Mouse (Mus musculus) heart, postnatal 10 days (tissue): Measurements from ENCODE around the gene Eri3. TPM values are rescaled to one million over a fixed set of nuclear protein-coding genes. Genes with fewer than 3 reads are reported as not detected.

Experiments used
- DNase-seq, 2 experiments: peaks; one replicate each; pipeline ENCODE4 v3.0.0; 2021
- intact Hi-C: fragments of 180-260 bp; cut with DNase I; formaldehyde crosslinking; loops from one replicate; pipeline ENCODE4 v1.15.1; 2025
- total RNA-seq, 2 experiments: library from RNA; stranded (reverse); gene quantifications; 2 replicates each; pipeline ENCODE4 v1.2.3; 2021

The Eri3 gene
- total RNA-seq, 2 experiments from 2014 or later = 75.4 to 92.8 TPM

DNA sequence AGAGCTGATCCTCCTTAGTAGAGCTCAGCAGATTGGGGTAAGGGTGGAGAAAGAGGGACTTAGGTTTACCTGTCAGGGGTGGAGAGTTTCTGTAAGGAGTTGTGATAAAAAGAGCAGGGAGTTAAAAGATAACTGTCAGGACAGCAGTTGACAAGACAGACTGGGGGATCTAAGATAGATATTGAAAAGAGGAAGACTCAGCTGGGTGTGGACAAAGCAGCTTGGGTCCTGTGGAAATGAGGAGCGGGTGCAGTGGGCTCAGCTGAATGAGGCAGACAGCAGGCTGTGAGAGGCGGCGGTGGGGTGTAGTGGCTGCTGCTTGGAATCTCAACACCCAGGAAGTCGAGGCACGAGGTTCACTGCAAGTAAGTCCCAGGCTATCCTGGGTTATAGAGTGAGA is 72.1 kb downstream of the Eri3 start:
- no peak for DNase-seq
- intact Hi-C loops = no loop called here

GRCm38 (mm10) chr4:117623025-117623424 is 72.9 kb downstream of the Eri3 start:
- no peak for DNase-seq
- intact Hi-C loops = no loop called here

DNA sequence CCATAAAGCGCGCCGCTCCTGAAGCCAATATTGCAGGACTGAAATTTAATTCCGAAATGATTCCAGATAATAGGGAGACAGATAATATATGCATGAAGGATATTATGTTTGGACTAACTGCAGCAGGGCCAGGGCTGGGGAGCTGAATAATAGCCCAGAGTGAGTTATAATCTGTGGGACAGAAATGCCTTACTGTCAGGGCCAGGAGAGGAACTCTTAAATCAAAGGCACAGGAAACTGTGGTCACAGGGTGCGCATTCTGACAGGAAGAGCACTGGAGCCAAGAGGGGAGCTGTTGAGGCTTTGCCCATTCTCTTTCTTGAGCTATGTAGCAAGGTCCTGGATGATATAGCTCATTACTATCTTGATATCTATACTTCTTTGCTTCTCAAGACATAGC is 74.5 kb downstream of the Eri3 start:
- intact Hi-C loops = no loop called here
- DNase-seq = no peak

DNA sequence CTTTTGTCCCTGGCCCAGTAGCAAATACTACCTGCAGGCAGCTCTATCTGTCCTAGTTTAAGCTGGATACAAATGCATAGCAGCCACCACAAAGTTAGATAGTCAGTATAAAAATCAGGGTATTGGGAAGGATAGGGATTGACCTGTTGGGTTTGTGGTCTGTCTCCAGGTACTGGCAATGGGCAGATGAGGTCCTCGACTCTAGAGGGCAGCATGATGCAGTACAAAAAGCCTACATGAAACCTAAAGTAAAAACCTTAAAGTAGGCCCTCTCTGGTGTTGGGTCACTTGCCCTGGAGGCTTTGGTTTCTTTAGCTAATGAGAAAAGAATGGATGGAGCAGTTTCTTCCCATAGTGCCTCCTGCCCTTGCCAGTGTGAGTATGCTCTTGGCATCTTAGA is 78.3 kb downstream of the Eri3 start:
- intact Hi-C loops = no loop called here
- DNase-seq = no peak

DNA sequence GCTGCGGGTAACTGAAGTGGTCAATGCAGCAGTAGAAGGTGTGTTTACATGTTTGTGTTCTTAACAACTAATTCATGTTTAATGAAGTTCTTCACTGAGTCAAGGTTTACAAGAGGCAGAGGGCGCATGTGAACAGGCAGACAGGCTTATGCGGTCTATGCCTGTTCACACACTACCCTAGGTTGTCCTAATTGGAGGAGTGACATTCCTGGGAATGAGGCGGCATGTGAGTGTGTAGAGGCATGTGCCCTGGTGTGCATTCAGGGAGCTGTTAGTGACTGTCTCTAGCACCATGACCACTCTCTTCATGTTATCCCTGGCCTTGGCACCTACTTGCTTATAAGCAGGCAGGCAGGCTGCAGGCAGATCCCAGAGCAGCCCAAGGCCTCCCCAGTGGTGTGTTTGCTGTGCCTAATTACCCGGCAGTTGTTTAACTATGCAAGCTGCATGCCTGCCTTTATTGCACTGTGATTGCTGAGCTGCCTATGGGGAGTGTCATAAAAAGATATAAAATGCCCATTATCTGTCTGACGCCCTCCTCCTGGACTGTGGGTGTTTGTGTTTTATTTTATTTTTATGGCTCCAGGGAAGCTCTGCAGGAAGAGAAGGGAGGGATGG is 80.0 kb downstream of the Eri3 start:
- intact Hi-C loops = no loop called here
- DNase-seq = no peak

DNA sequence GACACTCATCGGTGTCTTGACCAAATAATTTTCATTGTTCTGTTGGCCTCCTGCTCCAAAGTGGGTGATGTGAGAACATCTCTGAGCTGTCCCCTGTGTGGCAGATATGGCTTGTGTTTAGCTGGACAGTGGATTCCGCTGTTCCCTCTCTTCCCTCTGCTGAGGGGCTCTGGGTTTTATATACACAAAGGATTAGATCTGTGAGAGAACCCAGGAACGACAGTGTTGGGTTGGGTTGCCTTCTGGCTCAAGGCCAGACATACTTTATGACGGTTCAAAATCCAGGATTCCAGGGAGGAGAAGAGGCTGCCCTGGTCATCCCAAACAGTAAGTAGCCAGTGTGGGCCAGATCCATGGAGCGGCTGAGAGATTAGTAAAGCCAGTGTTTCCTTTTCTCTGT is 83.4 kb downstream of the Eri3 start:
- DNase-seq = no peak
- intact Hi-C loops = no loop called here

GRCm38 (mm10) chr4:117634642-117635041 is 84.5 kb downstream of the Eri3 start:
- DNase-seq = no peak
- intact Hi-C loops = no loop called here

GRCm38 (mm10) chr4:117636152-117636551 is 86.0 kb downstream of the Eri3 start:
- DNase-seq = no peak
- intact Hi-C loops = no loop called here

GRCm38 (mm10) chr4:117636891-117637613 is 86.9 kb downstream of the Eri3 start:
- intact Hi-C loops = no loop called here
- DNase-seq = no peak

DNA sequence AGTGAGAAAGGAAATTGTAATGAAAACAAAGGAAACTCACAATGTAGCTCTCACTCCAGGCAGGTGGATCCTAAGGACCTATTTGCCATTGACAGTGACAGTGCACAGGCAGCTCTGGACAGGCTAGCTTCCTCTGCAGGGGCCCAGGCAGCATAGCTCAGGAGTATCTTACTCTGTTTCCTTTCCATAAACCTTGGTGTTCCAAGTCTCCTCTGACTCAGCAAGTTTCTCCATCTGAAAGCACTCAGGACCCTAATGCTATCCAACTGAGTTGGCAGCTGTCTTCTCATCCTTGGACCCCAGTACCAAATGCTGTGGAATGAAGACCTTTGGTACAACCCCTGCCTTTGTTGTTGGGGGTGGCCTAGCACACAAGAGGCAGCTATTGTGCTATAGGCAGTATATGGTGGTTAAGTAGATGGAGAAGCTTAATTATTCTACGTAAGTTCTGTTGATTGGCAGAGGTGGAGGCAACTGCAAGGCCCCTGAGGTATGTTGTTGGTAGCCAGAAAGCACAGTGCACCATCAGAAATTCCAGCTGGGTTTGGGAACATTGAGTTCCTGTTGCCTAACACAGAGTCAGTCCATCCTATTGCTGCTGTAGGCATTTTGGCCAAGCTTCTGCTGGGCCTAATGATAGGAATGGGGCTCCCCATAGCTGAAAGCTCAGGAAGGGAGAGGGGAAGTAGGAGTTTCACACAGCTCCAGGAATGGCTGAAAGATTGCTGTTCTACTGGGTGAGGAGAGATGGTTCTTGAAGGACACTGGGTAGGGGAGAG is 90.9 kb downstream of the Eri3 start:
- DNase-seq = no peak
- intact Hi-C loops = no loop called here

GRCm38 (mm10) chr4:117641804-117642203 is 91.6 kb downstream of the Eri3 start:
- intact Hi-C loops = no loop called here
- no peak for DNase-seq

DNA sequence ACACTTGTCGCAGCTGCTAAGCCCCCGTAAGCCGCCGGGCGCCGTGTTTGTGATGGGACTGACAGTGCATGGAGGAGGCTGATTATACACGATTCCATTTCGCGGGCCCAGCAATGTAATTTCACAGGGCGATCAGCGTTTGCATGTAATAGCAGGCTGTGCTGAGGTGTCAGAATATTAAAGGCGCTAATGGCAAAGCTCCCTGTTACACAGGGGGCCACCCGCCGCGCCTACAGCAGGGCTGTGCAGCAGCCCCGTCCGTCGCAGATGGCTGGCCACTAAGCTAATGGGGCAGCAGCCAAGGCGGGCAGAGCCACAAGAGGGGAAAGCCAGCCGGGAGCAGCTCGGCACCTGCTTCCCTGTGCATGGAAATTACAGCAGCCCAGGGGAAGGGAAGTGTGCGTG is 94.9 kb downstream of the Eri3 start:
- intact Hi-C loops = no loop called here
- DNase-seq = no peak

- DNase-seq = no peak
- intact Hi-C loops = no loop called here
Observed at GRCm38 (mm10) chr4:117645859-117646258, 95.7 kb downstream of the Eri3 start.

DNA sequence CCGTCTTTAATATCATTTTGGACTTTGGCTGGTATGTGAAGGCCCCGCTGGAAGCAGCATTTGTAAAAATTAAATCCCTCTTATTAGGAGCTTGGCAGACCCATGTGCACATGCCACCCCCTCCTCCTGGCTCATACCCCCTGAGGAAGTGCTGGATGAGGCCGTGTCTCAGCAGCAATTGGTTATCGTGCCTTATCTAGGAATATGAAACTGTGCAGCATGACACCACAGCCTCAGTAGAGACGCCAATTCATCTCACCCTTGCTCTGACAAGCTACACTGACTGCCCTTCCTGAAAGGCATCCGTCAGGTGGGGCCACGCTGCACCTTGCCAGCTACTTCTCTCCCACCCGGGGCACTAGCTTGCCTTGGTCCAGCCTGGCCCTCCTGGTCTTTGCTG is 96.3 kb downstream of the Eri3 start:
- intact Hi-C loops = no loop called here
- DNase-seq = no peak

DNA sequence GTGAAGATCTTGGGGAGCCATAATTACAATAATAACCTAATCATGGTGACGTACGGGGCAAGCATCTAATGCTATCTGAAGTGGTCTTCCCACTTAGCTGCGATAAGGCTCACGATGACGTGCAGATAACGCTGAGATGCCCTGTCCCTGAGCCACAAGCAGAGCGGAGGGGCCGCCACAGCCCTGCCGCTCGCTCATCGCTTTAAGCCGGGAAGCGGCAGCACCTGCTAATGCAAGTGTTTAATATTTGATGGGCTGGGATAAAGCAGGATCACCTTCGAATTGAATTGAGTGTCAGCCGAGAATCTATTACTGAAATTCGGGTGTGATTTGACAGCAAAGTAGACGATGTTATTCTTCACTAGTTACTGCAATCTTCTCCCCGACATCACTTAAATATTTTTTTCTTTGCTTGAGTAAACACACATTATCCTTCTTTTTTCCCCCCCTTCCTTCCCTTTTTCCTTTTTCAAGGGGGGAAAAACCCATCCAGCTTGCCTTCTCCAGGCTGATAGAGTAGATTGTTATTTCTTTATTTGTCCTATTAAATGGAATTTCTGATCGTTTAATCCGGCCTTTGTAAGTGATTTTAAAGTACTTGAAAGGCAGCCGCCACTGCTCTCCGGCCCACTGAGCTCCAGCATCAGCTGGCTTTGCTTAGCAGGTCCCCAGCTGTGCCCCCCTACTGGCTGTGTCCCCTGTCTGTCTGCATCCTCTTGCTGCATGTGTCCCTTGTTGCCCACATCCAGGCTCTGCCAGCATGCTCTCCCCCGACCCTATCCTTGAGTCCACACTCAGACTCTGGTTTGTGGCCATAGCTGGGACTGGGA is 97.0 kb downstream of the Eri3 start:
- intact Hi-C loops = no loop called here
- DNase-seq = no peak

DNA sequence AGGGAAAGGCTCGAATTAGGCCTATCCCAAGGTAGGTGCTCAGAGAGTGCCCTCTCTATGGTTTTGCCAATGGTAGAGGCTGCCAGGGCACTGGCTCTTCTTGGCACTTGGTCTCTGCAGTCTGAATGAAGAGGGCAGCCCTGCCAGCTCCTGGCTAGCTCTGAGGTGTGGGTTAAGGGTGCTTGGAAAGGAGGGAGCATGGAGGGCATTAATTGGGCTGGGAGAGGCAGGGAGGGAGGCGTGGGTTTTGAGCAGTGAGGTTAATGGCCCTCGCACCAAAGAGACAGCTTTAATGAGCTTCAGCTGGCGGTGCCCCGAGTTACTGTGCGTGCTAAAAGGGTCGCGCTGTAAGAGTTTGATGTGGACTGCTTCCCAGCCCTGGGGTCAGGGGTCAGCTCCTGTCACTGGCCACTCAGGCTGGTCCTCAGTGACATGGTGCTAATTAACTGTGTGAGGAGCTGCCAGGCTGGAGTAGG is 101.5 kb downstream of the Eri3 start:
- DNase-seq = no peak
- intact Hi-C loops = no loop called here

- no peak for DNase-seq
Observed at GRCm38 (mm10) chr4:117652727-117653126, 102.6 kb downstream of the Eri3 start.

GRCm38 (mm10) chr4:117654016-117654702 is 104.0 kb downstream of the Eri3 start:
- intact Hi-C loops = no loop called here
- no peak for DNase-seq

More at GRCm38 (mm10) chr4:117652727-117653126, 102.6 kb downstream of the Eri3 start:
- intact Hi-C loops = no loop called here

DNA sequence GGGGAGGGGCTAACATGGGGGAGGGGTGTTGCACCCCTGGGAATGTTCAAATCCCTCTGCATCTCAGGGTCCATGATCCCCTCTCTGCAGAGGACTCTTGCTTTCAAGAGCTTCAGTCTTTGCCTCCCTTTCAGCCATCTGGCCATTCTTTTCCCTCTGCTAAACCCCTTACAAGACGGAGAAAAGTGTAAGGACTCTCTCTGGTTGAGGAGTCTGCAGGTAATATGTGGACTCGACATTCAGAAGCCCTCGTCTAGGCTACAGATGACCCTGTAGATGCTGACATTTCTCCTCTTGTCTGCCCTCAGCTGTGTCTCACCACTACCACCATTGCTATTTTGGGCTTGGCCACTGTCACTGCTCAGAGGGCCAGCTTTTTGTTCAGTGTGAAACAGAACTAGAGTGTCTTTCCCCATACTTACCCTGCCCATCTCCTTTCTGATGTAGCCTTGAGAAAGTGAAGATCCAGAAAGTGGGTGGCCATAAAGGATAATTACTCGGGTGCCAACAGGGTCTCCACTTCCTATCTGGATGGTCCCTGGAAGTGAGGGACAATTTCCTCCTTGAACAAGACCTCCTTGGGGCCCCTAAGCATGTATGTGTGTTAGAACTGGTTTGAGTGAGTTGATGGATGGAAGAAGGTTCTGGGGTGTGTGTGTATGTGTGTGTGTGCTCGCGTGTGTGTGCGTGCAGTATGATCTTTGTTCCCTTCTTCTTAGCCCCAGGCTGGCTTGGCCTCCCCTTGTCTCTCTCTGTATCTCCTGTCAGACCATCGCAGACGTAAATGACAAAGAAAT is 104.7 kb downstream of the Eri3 start:
- DNase-seq = no peak

GRCm38 (mm10) chr4:117655500-117655863 is 105.3 kb downstream of the Eri3 start:
- intact Hi-C loops = no loop called here

More for the DNA sequence above, 104.7 kb downstream of the Eri3 start:
- intact Hi-C loops = no loop called here

More at GRCm38 (mm10) chr4:117655500-117655863, 105.3 kb downstream of the Eri3 start:
- DNase-seq = no peak
